Mouse (Mus musculus): Measurements from ENCODE around the gene Selenow. TPM values are rescaled to one million over a fixed set of nuclear protein-coding genes. Genes with fewer than 3 reads are reported as not detected.
A peak's percentile ranks its signal among the peaks of the same experiment; 100 is the strongest.

The Selenow gene
- polyA plus RNA-seq, 1 experiment from 2014 or later: 560 TPM

- no peaks in the 10 kb centered on the region for H3K27me3 ChIP-seq (ENCODE audit: control insufficient read depth, insufficient read depth, low read length)
- no peak overlapping the region for H3K9ac ChIP-seq (ENCODE audit: low read length)
- H3K36me3 ChIP-seq (ENCODE audit: control insufficient read depth, insufficient read depth, low read length): peaks cover 11% of the 10 kb centered on the region; the same call in 1 of the 2 replicates
- DNase-seq (ENCODE audit: low spot score) (no peak), ATAC-seq (ENCODE audit: low FRiP score, low TSS enrichment) (no peak)
- no peak overlapping the region for H3K4me3 ChIP-seq (ENCODE audit: low read depth, low read length)
- no peak overlapping the region for H3K27ac ChIP-seq (replicated peaks)
- no peaks in the 10 kb centered on the region for H3K4me1 ChIP-seq (replicated peaks; ENCODE audit: control insufficient read depth, insufficient read depth)
- H3K9me3 ChIP-seq (ENCODE audit: control insufficient read depth, low read length): no peaks in the 10 kb centered on the region
- no peak for TF ChIP-seq EP300 (optimal IDR thresholded peaks at IDR 0.05)
- TF ChIP-seq CTCF (IDR thresholded peaks at IDR 0.05; ENCODE audit: low read depth): no peak
- H3K4me2 ChIP-seq (replicated peaks; ENCODE audit: low read depth): no peak overlapping the region
- 91% methylated on average over 14 of the region's 15 CpGs for WGBS
Observed at GRCm38 (mm10) chr7:15950008-15950407, 27.8 kb upstream of the Selenow start.

- DNase-seq (ENCODE audit: low spot score): no peak
- Histone ChIP-seq H3K4me2 (replicated peaks; ENCODE audit: low read depth) (peak overlapping the region; percentile 50; the same call in 1 of the 2 replicates), H3K36me3 (ENCODE audit: control insufficient read depth, insufficient read depth, low read length) (peaks cover 8% of the 10 kb centered on the region; the same call in 1 of the 2 replicates), H3K4me3 (ENCODE audit: low read depth, low read length) (no peak overlapping the region), H3K9me3 (ENCODE audit: control insufficient read depth, low read length) (no peaks in the 10 kb centered on the region), H3K27ac (replicated peaks) (peak overlapping the region; percentile 83), H3K27me3 (ENCODE audit: control insufficient read depth, insufficient read depth, low read length) (no peaks in the 10 kb centered on the region), H3K4me1 (replicated peaks; ENCODE audit: control insufficient read depth, insufficient read depth) (no peaks in the 10 kb centered on the region), H3K9ac (ENCODE audit: low read length) (no peak overlapping the region)
- 78% methylated on average over 7 of the region's 7 CpGs for WGBS
- TF ChIP-seq EP300 (optimal IDR thresholded peaks at IDR 0.05): no peak
- TF ChIP-seq CTCF (IDR thresholded peaks at IDR 0.05; ENCODE audit: low read depth): no peak
- ATAC-seq (ENCODE audit: low FRiP score, low TSS enrichment): no peak
Observed at GRCm38 (mm10) chr7:15949216-15949790, 27.1 kb upstream of the Selenow start.

- Histone ChIP-seq H3K27me3 (ENCODE audit: control insufficient read depth, insufficient read depth, low read length) (no peaks in the 10 kb centered on the region), H3K27ac (replicated peaks) (peak overlapping the region; percentile 83), H3K36me3 (ENCODE audit: control insufficient read depth, insufficient read depth, low read length) (peaks cover 5% of the 10 kb centered on the region; the same call in 1 of the 2 replicates), H3K4me2 (replicated peaks; ENCODE audit: low read depth) (peak overlapping the region; percentile 50), H3K4me3 (ENCODE audit: low read depth, low read length) (peak overlapping the region; percentile 15), H3K4me1 (replicated peaks; ENCODE audit: control insufficient read depth, insufficient read depth) (no peaks in the 10 kb centered on the region), H3K9ac (ENCODE audit: low read length) (peak overlapping the region; percentile 23; the same call in 1 of the 2 replicates), H3K9me3 (ENCODE audit: control insufficient read depth, low read length) (no peaks in the 10 kb centered on the region)
- ATAC-seq (ENCODE audit: low FRiP score, low TSS enrichment): peak; percentile 78
- TF ChIP-seq EP300 (optimal IDR thresholded peaks at IDR 0.05): no peak
- TF ChIP-seq CTCF (IDR thresholded peaks at IDR 0.05; ENCODE audit: low read depth): peak; percentile 94
- peak; percentile 89 for DNase-seq (ENCODE audit: low spot score)
- under 1% methylated on average over 22 of the region's 23 CpGs for WGBS
Observed at GRCm38 (mm10) chr7:15948381-15948941, 26.3 kb upstream of the Selenow start.

- H3K27ac ChIP-seq (replicated peaks): peak overlapping the region; percentile 83
- no peaks in the 10 kb centered on the region for H3K9me3 ChIP-seq (ENCODE audit: control insufficient read depth, low read length)
- H3K9ac ChIP-seq (ENCODE audit: low read length): no peak overlapping the region
- peak overlapping the region; percentile 50; the same call in 1 of the 2 replicates for H3K4me2 ChIP-seq (replicated peaks; ENCODE audit: low read depth)
- H3K4me1 ChIP-seq (replicated peaks; ENCODE audit: control insufficient read depth, insufficient read depth): no peaks in the 10 kb centered on the region
- 38% methylated on average over 4 of the region's 4 CpGs for WGBS
- H3K27me3 ChIP-seq (ENCODE audit: control insufficient read depth, insufficient read depth, low read length): no peaks in the 10 kb centered on the region
- no peak for DNase-seq (ENCODE audit: low spot score)
- TF ChIP-seq CTCF (IDR thresholded peaks at IDR 0.05; ENCODE audit: low read depth) (no peak), EP300 (optimal IDR thresholded peaks at IDR 0.05) (no peak)
- no peak for ATAC-seq (ENCODE audit: low FRiP score, low TSS enrichment)
- no peak overlapping the region; the same call in 1 of the 2 replicates for H3K4me3 ChIP-seq (ENCODE audit: low read depth, low read length)
- peaks cover 3% of the 10 kb centered on the region for H3K36me3 ChIP-seq (ENCODE audit: control insufficient read depth, insufficient read depth, low read length)
Observed at GRCm38 (mm10) chr7:15947653-15948260, 25.6 kb upstream of the Selenow start.

DNA sequence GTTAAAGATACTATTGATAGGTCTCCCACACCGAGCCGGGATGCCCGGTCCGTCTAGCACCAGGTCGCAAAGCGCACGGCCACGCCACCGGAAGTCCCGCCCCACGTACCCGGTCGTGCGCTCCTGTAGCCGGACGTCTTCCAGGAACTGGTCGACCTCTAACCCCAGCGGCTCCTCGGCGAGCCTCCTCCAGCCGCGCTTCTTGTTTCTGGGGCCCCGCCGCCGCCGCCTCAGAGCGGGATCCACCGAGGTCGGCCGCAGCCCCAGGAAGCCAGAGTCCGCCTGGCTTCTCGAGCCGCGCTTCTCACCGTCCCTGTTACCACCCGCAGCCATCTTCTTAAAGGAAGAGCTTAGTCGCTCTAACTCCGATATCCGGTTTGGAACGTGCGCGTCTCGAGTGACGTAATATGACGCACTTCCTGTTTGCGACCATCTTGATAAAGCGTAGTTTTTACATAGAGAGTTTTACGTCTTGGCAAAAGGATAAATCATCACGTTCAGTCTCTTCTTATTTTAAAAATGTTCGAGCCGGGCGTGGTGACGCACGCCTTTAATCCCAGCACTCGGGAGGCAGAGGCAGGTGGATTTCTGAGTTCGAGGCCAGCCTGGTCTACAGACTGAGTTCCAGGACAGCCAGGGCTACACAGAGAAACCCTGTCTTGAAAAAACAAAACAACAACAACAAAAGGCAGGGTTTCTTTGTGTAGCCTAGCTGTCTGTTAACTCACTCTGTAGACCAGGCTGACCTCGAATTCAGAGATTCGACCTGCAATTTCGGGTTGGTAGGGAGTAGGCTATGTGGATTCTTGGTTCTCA, 23.7 kb upstream of the Selenow start, which contains the start of gene Nop53:
Gene Nop53 (minus strand): TSS at position 354 of the 816 bp plus-strand sequence.
- no peaks in the 10 kb centered on the region for H3K27me3 ChIP-seq (ENCODE audit: control insufficient read depth, insufficient read depth, low read length)
- TF ChIP-seq CTCF (IDR thresholded peaks at IDR 0.05; ENCODE audit: low read depth) (no peak), EP300 (optimal IDR thresholded peaks at IDR 0.05) (no peak)
- peak within 1 kb of the TSS; percentile 81 for H3K9ac ChIP-seq (ENCODE audit: low read length)
- 2% methylated on average over 59 of the region's 59 CpGs for WGBS
- no peaks in the 10 kb centered on the region for H3K9me3 ChIP-seq (ENCODE audit: control insufficient read depth, low read length)
- H3K4me1 ChIP-seq (replicated peaks; ENCODE audit: control insufficient read depth, insufficient read depth): no peaks in the 10 kb centered on the region
- peak; percentile 91 for DNase-seq (ENCODE audit: low spot score)
- H3K4me3 ChIP-seq (ENCODE audit: low read depth, low read length): peak within 1 kb of the TSS; percentile 67
- peaks cover 19% of the 10 kb centered on the region for H3K36me3 ChIP-seq (ENCODE audit: control insufficient read depth, insufficient read depth, low read length)
- peak within 1 kb of the TSS; percentile 64 for H3K4me2 ChIP-seq (replicated peaks; ENCODE audit: low read depth)
- peak; percentile 89 for ATAC-seq (ENCODE audit: low FRiP score, low TSS enrichment)
- peak within 1 kb of the TSS; percentile 96 for H3K27ac ChIP-seq (replicated peaks)

Measured in stomach, postnatal 0 days (tissue).